Mouse (Mus musculus) thymus, postnatal 25 days (tissue): Measurements from ENCODE around the gene Pkp4.

ENCODE experiments used
- DNase-seq: peaks from one replicate; pipeline ENCODE4 v3.0.0; 2022

Gene Pkp4

DNA sequence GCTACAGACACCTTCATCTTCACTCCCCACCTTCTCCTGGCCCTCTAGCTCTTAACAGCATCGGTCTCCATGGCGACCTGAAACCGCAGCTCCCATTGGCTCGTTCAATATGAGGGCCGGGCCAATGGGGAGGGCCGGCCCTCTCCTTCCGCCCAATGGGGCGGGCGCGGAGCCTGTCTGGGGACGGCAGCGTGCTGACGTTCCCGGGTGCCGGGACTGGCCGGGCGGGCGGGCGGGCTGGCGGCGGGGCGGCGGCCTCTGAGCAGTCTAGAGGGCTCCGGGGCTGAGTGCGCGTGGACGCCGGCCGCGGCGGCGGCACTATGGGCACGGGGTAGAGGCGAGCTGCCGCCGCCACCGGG, at the start of gene Pkp4, which contains the start of gene Ccdc148:
Gene Pkp4, plus strand, starts transcription at position 246 of the 359 bp plus-strand sequence.
Gene Ccdc148, minus strand, starts transcription at position 79 of the 359 bp plus-strand sequence.
- DNase-seq, result peak; percentile 92

DNA sequence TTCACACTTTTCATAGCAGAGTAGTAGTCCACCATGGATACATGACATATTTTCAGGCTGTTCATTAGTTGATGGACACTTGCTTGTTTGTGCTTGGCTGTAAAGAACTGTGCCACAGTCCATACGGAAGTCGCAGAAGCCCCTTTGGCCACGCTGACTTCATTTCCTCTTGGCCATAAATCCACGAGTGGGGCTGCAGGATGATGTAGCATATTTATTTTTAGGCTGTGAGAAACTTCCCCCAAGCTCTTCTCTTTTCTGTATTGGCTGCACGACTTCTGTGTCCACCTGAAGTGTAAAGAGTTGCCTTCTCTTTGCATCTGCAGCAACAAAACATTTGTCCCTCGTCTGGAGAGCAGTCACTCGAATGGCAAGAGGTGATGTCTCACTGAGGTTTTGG, 31.6 kb upstream of the Pkp4 start:
- no peak for DNase-seq

DNA sequence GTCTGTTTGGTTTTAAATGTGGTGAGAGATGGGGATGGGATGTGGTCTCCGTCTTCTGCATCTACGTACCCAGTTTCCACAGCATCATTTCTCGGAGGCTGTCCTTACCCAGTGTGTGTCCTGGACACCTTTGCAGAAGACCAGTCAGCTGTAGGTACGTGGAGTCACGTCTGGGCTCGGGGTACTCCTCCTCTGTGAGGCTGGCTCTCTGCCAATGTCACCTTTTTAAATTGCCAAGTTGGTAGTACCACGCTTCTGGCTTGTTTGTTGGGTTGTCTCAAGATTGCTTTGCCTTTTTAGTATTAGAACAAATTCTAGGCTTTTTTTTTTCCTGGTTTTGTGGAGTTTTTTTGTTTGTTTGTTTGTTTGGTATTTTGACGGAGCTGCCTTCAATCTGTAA, 30.8 kb upstream of the Pkp4 start:
- no peak for DNase-seq

DNA sequence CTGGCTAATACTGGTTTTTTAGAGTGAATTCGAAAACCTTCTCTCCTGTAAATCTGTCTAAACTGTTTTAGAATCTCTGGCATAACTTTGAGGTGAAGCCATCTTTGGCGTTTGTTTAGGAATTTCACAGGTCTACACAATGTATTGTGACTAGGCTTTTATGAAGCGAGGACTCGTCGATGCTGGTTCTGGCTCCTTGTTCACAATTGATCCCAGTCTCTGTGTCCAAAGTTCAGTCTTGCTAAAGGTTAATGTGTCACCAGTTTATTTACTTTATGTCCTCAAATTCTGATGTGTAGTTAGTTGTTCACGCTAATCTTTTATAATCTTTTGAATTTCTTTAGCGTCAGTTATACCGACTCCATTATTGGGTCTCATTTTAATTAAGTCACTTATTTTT, 29.6 kb upstream of the Pkp4 start:
- no peak for DNase-seq

DNA sequence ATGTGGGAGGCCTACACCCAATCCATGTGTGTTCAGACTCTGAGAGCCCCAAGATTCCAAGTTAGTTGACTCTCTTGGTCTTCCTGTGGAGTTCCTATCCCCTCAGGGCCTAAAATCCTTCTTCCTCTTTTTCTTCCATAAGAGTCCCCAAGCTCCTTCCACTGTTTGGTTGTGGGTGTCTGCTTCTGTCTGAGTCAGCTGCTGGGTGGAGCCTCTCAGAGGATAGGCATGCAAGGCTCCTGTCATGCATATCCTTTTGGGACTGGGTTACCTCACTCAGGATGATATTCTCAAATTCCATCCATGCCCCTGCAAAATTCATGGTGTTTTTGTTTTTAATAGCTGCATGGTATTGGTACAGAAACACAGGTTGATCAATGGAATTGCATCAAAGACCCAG, 5.2 kb upstream of the Pkp4 start:
- no peak for DNase-seq

DNA sequence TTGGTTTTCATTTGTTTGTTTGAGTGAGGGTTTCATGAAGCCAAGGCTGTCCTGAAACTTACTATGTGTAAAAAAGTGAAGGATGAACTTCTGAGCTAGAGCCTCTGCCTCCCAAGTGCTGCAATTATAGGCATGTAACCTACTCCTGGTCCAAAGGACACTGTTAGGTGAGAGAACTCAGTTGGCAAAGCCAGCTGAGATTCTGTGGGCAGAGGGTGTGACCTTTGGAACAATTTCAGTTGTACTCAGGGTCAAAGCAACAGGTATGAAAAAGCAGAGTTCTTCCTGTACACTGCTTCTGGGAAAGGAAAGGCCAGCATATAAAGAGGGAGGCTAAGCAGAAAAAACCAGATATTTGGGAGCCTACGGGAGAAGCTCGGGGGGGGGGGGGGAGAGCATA, 2.5 kb upstream of the Pkp4 start:
- no peak for DNase-seq

DNA sequence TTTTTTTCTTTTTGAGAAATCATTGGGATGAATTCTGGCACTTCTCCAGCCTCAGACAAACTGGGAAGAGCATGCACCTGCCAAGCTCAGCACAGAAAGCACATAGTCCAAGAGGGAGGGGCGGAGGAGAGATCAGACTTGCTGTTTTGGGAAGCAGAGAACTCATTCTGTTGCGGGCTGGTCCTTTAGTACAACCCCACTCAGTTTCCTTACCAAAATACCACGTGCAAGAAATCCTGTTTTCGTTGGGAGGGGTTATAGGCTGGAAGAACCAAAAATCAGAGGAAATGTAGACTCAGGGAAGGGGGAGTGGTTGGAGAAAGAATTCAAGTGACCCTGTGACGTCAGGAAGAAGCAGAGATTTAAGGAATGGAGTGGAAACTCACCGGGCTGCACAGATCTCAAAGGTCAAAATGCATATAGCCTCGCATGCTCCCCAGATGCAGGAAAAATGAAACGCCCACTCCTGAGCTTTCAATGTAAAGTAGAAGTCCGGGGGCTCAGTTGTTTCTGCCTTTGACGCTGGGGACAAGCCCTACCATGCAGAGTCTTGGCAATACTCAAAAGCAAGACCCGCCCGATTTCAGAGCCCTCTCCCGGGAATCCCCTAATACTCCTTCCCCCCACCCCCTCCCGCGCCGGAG, 567 bp upstream of the Pkp4 start:
- no peak for DNase-seq

DNA sequence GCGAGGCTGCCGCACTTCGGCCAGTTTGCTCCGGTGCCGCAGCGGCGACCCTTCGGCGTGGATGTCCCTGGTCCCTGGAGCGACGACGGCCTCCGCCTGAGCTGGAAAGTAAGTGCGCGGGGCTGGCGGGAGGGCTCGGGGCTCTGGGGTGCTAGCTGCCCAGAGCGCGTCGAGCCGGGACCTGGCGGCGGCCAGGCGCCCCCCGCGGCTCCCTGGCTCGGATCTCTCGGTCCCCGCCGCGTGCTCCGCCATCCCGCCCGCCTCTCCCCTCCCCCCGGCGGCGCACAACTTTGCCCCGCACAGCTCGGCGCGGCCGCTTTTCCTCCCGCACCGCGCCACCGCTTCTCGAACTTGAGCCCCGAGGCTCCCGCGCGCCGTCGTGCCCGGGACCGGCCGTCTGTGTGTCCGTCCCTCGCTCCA, 381 bp downstream of the Pkp4 start:
- DNase-seq, result no peak

DNA sequence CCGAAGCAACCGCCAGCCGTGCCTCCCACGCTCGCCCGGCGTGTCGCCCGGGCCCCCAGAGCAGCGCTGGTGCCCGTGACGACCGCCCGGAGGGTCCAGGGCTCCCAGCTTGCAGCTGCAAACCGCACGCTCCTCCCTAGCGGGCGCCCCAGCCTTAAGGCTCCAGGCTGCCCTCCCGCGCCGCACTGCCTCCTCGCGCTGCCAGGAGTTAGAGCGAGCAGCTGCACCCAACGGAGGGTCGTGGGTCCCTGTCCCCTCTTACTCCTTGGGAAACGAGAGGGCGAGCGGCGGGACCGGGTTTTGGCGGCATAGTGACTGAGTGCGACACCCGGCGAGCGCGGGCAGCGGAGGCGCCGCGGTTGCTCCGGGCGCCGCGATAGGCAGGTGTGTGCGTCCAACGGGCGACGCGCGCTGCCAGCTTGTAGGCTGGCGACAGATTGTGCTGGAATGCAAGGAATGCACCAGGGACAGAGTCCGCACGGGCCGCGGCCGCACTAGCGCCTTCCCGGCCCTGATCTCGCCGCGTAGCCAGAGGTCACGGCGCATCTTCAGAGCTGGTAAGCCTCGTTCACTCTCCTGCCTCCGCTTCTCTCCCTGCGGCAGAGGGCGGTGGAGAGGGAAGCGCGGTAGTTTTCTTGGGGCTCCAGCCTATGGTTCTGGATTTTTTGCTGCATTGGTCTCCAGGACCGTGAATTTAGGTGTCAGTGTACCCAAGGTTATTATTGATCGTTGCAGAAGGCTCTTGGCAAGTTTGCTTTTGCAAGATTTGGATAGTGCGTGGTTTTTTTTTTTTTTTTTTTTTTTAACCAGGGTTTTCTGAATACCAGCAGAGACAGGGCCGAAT, 1.0 kb downstream of the Pkp4 start:
- peak; percentile 71 for DNase-seq

DNA sequence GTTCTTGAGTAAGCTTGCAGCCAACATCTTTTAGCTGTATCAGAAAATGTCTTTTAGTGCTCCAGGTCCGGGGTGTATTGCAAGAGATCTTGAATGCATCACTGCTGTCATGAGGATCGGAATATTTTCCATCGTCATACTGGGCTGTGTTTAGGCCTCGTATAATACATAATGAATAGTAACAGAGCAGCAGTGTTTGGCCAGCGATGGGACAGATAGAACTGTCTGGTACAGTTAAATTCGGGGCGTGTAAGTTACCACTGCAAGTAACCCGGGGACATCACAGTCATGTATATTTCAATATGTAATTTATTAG, 1.6 kb downstream of the Pkp4 start:
- DNase-seq, result no peak

DNA sequence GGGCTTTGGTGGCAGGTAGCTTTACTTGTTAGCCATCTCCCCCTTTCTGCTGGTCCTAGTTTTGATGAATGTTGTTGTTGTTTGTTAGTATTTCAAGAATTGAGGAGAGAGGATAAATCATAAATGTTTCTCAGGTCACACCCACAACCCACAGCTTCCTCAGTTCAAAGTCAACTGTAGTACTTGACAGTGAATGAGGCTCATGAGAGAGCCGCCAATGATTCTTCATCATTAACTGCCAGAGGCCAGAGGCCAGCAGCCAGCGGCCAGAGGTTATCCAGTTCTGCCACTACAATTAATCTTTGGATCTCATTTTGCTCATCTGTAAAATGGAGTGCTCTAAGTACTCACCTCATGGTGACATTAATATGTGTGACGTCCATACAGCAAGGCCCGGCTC, 6.3 kb downstream of the Pkp4 start:
- DNase-seq, result no peak

DNA sequence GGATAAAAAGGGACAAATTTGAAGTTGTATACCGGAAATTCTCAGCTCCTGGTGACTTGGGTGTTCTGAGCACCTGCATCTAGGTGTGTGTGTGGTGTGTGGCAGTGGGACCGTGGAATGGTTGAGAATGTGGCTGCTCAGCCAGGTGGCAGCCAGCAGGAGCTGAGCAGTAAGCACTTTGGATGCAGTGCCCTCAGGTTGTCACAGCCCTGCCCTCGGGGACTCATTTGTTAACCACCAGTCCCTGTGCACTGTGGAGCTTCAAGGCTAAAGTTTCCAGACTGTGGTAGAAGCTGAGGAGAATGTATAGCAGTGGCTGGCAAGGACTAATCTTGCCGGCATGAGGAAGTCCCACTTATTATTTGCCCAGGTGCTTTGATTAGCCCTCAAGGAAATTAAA, 7.2 kb downstream of the Pkp4 start:
- DNase-seq, result no peak

DNA sequence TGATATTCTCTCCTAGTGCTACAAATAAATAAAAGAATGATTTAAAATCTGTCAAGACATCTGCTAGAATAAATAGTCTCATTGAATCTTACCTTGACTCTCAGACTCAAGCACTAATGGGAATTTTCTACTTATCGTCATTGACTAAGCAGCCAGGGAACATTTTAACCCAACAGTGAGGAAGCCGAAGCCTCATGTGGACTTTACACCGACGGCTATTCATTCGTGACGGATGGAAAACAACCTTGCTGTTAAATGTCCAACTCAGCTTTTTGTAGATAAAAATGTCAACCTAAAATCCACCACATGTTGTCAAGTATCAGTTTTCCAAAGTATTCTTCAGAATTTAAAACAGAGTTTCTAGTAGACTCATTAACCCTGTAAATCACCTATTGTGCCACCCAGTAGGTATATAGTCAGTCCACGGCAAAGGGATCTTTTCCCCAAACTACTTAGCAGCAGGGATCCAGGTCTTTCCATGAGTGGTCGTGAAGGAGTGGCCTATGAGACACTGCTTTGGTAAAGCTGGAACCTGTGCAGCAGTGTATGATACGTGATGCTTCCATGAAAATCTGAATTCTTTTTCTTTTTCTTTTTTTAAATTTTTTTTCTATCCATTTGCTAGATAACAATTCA, 9.0 kb downstream of the Pkp4 start:
- DNase-seq, result no peak

DNA sequence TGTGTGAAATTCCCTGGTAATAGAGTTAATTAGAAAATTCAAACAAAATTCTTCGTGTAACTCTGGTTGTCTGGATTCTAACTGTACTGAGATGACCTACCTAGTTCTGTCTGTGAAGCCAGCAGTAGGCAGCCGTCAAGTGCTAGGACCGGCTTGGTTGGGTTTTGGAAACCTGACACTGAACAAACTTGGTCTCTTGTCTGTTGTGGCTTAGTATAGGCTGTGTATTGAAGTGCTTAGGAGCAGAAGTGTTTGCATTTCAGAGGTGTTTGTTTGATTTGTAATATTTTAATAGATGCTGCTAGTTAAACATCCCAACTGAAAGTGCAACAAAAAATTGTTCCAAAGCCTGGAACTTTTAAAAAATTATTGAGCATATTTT, 9.5 kb downstream of the Pkp4 start:
- no peak for DNase-seq

DNA sequence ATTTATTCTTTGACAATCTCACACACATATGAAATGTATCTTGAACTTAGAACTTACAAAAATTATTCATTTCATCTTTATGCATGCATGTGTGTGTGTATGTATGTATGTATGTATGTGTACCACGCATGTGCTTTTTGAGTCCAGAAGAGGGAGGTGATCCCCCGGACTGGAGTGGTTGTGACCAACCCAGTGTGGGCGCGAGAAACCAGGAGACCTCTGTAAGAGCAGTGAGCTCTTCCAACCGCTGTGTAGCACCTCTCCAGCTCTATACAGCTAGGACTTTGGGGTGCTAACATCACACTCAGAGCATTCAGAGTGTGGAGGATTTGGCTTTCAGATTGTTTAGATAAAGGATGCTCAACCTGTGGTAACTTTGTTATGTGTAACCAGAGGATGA, 9.9 kb downstream of the Pkp4 start:
- no peak for DNase-seq

DNA sequence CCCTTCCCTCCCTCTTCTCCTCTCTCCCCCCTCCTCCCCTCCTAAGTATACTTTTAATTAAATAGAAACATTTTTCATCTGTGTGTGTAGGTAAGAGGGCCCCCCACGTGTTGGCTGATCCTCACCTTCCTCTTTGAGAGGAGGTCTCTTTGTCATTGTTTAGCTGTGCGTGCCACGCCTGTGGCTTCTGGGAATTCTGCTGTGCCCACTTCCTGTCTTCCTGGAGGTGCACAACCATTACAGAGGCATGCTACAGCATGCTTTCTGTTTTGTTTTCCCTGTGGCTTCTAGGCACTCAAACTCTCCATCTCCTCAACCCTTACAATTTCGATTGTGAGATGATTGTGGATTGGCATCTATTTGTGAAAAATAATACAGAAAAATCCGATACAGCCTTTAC, 10.9 kb downstream of the Pkp4 start:
- DNase-seq, result no peak

DNA sequence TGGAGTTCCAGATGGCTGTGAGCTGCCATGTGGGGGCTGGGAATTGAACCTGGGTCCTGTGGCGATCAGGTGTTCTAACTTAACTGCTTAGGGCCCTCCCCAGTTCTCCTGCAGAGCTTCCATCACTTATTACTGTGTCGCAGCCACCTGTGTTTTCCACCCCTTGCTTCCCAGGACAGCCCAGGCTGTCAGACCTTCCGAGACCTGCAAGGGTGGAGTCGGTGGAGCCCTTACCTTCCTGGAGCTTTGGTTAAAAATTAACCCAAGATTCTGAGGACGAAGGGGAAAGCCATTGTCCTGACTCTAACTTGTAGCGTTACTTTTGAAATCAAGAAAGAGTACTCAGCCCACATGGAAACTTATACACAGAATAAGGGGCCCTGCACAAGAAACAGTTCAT, 15.3 kb downstream of the Pkp4 start:
- no peak for DNase-seq

DNA sequence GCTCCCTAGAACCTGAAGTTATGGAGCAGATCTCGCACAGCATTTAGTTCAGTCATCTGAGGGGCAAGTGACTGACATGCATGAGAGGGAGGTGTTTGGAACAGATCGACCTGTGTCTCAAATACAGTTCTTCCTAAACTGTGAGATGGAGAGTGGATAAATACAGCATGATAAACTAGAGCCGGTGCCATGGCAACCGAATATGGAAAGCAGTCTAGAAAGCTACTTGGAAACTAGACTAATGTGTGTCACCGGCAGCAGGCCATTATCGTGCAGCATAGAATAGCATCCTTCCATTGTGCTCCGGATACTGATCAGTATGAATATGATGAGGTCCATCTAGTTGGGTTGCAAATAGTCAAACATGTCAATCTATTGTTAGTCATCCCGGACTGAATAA, 17.5 kb downstream of the Pkp4 start:
- DNase-seq, result no peak

DNA sequence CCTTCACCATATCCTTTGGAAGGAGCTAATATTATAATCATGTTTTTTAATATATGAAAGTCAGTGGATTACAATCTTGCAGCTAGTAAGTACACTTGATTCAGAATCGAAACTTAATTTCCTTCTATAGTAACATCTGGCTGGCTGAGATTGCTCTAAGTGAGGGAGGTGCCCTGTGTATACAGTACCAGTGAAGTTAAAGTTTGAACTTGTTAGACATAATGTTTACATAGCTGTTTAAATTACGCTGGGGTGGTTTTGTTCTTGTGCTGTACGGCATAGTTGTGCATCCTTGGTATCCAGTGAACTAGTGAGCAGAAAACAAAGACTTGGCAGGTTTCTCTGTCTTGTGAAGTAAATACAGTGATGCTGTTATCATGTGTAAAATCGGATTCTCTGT, 18.3 kb downstream of the Pkp4 start:
- no peak for DNase-seq

DNA sequence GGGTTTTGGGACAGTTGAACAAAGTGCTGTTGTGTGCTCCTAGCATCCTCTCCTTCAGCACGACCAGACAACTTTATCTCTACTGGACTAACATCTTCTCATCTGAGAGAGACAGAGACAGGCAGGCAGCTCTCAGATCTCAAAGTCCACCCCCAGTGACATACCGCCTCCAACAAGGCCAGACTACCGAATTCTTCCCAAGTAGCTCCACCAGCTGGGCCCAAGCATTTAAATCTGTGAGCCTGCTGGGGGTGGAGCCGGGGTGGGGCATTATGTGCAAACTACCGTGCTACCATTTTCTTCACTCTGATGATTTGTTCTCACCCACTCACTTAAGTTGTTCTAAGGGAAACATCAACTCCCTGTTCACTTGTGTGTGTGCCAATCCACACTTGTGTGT, 18.8 kb downstream of the Pkp4 start:
- no peak for DNase-seq

DNA sequence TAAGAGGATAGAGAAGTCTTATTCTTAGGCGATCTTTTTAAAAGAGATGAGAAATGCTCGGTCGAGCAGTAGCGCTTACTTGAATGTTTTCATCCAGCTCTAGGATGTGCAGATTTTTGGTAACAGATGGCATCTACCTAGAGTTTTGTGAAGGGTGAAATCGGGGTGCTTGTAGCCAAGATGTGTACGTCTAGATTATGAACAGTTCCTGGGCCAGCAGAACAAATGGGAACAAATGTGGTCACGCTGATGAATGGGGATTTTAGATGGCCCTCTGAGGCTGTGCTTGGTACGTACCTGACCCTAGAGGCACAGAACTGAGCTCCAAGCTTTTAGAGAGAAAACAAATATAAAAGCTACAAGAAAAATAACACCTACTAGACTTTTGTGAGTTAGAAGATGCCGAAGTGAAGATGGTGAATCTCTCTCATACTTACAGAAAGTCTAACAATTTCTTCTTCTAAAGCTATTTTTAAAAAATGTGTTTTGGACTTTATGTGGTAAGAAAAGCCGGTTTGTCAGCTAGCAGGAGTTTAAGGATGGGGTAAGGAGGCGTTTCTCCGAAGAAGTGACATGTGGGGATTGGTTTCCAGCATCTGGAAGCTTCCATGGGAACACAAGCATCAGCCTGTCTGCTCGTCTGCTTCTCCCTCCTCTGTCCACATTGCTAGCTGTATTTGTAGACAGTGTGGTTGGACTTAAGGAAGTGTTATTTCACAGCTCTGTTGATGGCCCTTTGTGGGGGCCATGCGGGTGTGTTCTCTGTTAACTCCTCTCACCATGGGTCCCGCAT, 20.9 kb downstream of the Pkp4 start:
- DNase-seq, result no peak

DNA sequence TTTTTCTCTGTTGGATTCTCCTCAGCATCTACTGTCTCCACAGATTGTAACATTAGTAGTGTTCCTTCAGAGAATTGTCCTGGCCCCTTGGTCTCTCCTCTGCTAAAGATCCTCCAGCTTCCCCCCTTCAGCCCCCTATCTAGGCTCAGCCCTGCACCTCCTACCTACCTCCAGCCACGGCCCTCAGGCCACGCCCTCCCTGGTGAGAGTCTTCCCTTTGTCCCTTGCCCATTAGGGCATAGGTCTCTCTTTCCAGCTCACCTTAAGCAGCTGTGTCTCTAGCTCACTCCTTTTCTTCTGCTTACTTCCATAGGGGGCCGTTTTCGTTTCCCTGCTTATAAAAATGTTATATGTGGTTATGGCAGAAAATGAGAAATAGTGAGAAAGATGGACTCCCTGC, 22.9 kb downstream of the Pkp4 start:
- DNase-seq, result no peak
